Mouse (Mus musculus) stomach, postnatal 0 days (tissue): ENCODE measurements around the gene 6030468B19Rik.

Experiments
- CTCF ChIP-seq: IDR thresholded peaks from 2 replicates; pipeline ENCODE4 v1.5.1; 2016; ENCODE audit warnings: antibody characterized with exemption, low read depth, mild to moderate bottlenecking, moderate library complexity
- EP300 ChIP-seq: optimal IDR thresholded peaks from 2 replicates; pipeline ENCODE3; 2016; ENCODE audit warnings: antibody characterized with exemption

DNA sequence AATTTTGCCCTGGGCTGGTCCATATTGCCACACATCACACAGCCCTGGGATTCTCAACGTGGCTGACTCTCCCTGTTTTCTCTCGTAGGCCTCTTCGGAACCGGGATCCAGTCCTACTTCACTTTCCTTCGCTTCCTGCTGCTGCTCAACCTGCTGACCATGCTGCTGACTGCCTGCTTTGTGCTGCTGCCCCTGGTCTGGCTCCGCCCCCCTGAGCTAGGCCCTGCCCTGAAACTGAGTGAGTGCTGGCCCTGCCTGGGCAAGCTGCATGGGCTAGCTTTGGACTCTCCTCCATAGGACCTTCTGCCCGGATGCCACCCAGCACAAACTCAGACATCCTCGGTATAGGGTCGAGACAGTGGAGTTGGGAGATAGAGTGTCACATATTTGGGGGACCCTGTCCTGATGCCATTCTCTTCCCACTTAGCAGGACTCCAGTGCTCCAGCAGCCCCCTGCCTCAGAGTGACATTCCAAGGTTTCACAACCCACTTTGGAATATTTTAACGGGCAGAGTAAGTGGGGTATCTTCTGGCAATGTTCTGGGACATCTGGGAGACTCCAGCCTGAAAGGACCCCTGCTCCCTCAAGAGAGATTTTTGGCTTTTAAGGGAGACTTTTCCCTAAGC is 13.7 kb upstream of the 6030468B19Rik start:
- no peak for TF ChIP-seq CTCF
- no peak for TF ChIP-seq EP300
